Comparison of ENCODE assay signal across 9 mouse cellular contexts in the genomic region with DNA sequence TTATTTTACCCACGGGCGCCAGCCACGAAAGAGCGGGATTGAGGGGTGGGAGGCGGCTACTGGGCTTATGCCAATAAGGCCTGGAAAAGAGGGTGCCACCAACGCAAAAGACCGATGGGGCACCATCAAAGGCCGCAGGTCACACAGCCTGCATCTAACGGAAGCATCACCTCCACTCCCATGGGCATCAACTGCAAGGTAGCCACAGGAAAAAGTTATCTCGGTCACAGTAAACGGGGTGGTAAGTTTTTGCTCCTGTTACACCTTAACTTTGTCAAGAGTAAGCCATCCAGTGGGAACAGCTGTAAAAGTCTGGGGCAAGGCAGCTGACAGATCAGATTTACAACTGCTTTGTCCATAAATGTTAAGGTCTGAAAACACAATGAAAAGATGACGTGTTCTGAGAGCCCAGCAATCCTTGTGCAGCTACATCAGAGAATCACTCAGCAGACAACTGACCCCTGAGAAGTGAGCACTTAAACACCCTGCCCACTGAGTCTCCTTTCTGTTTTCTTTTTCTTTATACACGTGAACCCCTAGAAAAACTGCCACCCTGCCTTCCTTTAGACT. TPM values are rescaled to one million over a fixed set of nuclear protein-coding genes. Genes with fewer than 3 reads are reported as not detected.
DNase-seq lines count a peak whose midpoint lies in the region; ATAC-seq and TF ChIP-seq lines count a peak whose summit lies in the region.
"Had no signal": no experiment of that assay in that cellular context is flagged by ENCODE, and none has a peak within 500 bp of the region (broad histone marks: within the 10 kb centered on the region; RNA-seq: fewer than 3 reads in every experiment).

No protein-coding gene starts in this region.

- peak; percentile 32 to 76 for DNase-seq in adrenal gland, adult (ENCODE audit: inconsistent age in 2 of 2, low spot score in 1 of 2)
- no peak for DNase-seq in adrenal gland, postnatal 25 days
- DNase-seq in lung, embryonic 14.5 days = peak; percentile 59
- DNase-seq in lung, postnatal 4 days = no peak
- peak; percentile 18 for DNase-seq in yolk sac, embryonic 10.5 days (ENCODE audit: low spot score)
- DNase-seq in right cerebral cortex, adult 18-20 months = no peak

- peaks cover 4% of the 10 kb centered on the region; the same call in 1 of the 2 replicates for H3K4me1 ChIP-seq in lung, embryonic 14.5 days (ENCODE audit: insufficient read depth)
- 0 out of 2 replicates have a peak, but pooled peaks cover 9% of the 10 kb centered on the region for H3K4me1 ChIP-seq in liver, embryonic 15.5 days (replicated peaks)

- 17% methylated on average over 13 of the region's 13 CpGs for WGBS in lung, embryonic 14.5 days
- 24% methylated on average over 13 of the region's 13 CpGs for WGBS in liver, embryonic 15.5 days (ENCODE audit: insufficient replicate concordance)

- H3K4me2 ChIP-seq in lung, embryonic 14.5 days = peak overlapping the region; percentile 73
- H3K4me2 ChIP-seq in liver, embryonic 15.5 days = peak overlapping the region; percentile 29

- TF ChIP-seq CTCF in lung, embryonic 14.5 days (IDR thresholded peaks at IDR 0.05; ENCODE audit: low read depth) = no peak

- peak overlapping the region; percentile 31 for H3K4me3 ChIP-seq in lung, embryonic 14.5 days (ENCODE audit: low read depth, low read length)
- no peak overlapping the region for H3K4me3 ChIP-seq in liver, embryonic 15.5 days (replicated peaks)

- H3K9ac ChIP-seq in lung, embryonic 14.5 days = peak overlapping the region; percentile 65
- H3K9ac ChIP-seq in liver, embryonic 15.5 days = no peak overlapping the region

- H3K36me3 ChIP-seq in lung, embryonic 14.5 days (ENCODE audit: insufficient read depth) = no peaks in the 10 kb centered on the region
- H3K36me3 ChIP-seq in liver, embryonic 15.5 days (replicated peaks) = no peaks in the 10 kb centered on the region

- peaks cover 26% of the 10 kb centered on the region; the same call in 1 of the 2 replicates for H3K27me3 ChIP-seq in lung, embryonic 14.5 days (ENCODE audit: insufficient read depth, low read length)
- peaks cover 64% of the 10 kb centered on the region for H3K27me3 ChIP-seq in liver, embryonic 15.5 days

- H3K27ac ChIP-seq in lung, embryonic 14.5 days (ENCODE audit: low read depth) = peak overlapping the region; percentile 79
- H3K27ac ChIP-seq in liver, embryonic 15.5 days (replicated peaks) = no peak overlapping the region

- no peaks in the 10 kb centered on the region for H3K9me3 ChIP-seq in lung, embryonic 14.5 days (ENCODE audit: low read depth, low read length)
- no peaks in the 10 kb centered on the region for H3K9me3 ChIP-seq in liver, embryonic 15.5 days (replicated peaks)

- no peak for ATAC-seq in lung, embryonic 14.5 days (ENCODE audit: insufficient read depth)
- no peak for ATAC-seq in liver, embryonic 15.5 days (ENCODE audit: insufficient read depth)
- no peak for ATAC-seq in inflammation-experienced regulatory T-cells, adult 6 months
- ATAC-seq: midbrain, embryonic 16.5 days had no signal

RNA-seq across cellular contexts. Expression of a gene that starts 5.6 kb away (rescaled TPM):
- total RNA-seq in adrenal gland, postnatal 25 days (2021) = 40.9 and 48.2 TPM in 2 replicates
- polyA plus RNA-seq in lung, embryonic 14.5 days (2014; fragmentation: Nextera tagmentation; extraction: Ambion mirVana) = 61.2 and 67.4 TPM in 2 replicates
- polyA plus RNA-seq in liver, embryonic 15.5 days (2015; fragmentation: Nextera tagmentation; extraction: Ambion mirVana) = 16.6 and 19.1 TPM in 2 replicates
- 10 to 100 TPM; 15.9 to 33.0 (median 17.8) TPM for polyA plus RNA-seq in inflammation-experienced regulatory T-cells, adult 6 months (2017; shearing (Covaris generic))

Comparison
In these comparisons a context has a peak if more than half of its experiments do, and no peak if none do; other contexts are left out.
1. DNase-seq: peak in adrenal gland, adult (2 of 2), lung, embryonic 14.5 days (single experiment) and yolk sac, embryonic 10.5 days (single experiment); none in adrenal gland, postnatal 25 days (single experiment), lung, postnatal 4 days (0 of 2) and right cerebral cortex, adult 18-20 months (single experiment).